Mouse (Mus musculus) retina, postnatal 1 day (tissue): Measurements from ENCODE around the gene Rbfox2.
"Not testable (repeated sequence)": the region's sequence is repeated elsewhere in the genome, so short reads cannot be mapped to it uniquely, and the experiment has no call there.

ENCODE experiments used
- DNase-seq: peaks from one replicate; pipeline ENCODE4 v3.0.0-alpha.2; 2012

Rbfox2 gene

DNA sequence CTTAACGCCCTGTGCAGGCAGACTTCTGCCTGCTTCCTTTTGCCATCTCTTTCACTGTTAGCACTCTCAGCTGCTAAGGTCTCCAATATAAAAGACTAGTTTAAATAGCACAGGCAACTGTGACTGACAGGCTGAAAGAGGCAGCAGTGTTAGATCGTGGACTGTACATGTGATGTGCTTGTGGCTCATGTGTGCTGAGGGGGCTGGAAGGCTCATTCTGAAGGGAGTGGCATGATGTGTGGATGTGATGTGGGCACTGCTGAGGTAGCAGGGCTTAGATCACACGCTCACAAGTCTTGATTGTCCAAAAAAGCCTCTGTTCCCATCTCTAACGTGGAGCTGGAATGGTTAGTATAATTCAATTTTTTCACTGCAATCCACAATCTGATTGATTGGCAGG is 215.4 kb downstream of the Rbfox2 start:
- DNase-seq = no peak

DNA sequence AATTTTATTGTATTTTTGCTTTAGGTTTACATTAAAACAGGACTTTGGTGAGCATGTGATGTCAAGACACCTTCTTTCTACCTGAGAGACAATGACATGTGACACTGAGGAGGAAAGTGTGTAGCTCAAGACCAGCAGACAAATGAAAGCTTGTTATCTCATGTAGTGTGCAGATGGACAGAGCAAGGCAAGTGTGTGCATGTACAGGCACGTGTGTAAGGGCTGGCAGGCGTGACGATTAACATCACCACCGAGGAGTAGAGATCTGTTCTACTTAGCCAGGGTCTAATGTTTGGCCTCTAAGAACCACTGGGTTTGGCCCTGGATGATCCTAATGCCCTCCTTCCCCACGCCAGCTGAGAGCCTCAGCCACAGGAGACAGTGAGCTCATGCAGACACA is 216.3 kb downstream of the Rbfox2 start:
- DNase-seq = no peak

DNA sequence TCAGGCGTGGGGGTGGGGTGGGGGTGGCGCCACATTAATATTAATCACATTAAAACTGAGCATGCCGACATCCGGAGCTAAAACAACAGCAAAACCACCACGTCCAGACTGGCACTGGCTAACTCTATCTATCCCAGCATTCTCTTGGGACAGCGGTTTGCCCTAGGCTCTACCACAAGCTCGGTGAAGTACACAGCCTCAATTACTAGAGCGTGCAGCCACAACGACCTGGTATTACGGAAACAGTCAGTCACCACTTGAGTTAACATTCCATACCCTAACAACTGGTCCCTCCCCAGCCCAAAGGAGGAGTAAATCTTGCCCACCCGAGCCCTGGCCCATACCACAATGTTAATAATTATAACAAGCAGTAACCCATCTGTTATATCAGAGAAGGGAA is 217.6 kb downstream of the Rbfox2 start:
- DNase-seq = peak; percentile 25

DNA sequence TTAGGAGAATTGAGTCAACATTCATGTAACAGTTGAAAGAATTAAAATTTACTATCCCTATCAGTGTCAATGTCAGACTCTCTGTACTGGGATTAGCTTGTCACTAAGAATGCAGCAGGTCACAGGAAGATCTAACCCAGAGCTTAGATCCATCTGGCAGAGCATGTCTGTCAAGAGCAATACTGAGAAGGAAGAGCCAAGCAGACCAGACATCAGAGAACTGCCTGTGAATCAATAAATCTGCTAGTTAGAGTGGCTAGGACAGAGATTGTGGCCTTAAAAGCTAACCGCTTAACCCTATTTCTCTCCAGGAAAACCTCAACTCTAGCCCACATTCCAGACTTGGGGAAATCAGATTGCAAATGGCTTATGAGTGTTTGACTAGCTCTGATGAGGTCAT is 220.3 kb downstream of the Rbfox2 start:
- DNase-seq = no peak

DNA sequence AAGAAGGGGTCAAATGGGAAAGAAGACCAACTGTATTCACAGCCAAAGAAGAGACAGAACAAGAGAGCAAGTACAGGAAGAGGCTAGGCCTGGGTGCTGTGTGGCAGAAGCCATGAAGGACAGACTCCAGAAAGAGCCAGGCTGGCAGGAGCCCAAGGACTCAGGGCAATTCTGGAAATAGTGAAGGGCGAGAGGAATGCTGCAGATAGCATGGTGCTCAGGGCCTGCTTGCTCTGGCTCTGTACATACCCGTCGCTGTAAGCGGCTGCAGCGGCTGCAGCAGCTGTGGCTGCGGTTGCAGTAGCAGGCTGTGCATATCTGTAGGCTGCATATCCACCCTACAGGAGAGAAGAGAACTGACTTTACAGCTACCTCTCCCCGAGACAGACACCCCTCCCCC is 221.0 kb downstream of the Rbfox2 start:
- no peak for DNase-seq

DNA sequence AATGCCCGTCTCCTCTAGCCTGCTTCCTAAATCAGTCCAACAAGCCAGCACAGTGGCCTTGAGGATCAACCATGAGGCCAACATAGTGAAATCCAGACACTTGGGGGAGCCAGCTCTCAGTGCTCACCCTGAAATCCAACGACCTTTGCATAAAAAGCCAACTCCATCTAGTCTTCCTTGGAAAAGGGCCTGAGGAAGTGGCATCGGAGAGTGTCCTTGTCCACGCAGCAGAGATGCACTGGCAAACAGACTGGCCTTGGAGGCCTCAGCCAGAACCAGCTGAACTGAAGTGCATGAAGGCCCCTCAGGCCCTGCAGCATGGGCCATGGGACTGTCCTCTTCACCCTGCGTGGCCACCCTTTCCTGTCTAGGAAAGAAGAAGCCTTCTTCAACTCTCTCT is 225.3 kb downstream of the Rbfox2 start:
- DNase-seq = no peak

DNA sequence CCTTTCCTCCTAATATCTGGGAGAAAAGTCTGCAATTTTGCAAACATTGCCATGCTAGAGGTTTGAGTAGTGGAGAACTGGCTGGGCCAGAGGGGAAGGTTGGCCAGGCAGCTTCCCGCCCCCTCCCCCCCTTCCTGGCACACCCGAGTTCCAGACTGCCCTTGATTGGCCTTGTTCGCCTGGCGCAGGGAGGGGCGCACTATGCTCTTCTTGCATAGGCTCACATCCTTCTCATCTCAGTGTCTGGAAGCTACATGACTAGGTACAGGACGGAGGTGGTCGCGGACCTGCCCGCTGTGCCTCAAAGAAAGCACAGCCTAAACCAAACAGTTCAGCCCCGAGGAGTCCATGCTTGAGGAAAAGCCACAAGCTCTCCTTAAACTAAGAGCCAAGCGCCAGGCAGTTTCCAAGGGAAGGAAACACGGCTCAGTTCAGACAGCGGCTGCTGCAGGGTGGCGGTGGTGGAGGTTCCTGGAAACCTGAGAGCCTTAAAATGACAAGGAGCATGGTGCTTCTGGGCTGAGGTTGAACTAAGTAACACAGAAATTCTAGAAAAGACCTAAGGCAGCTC is 226.0 kb downstream of the Rbfox2 start:
- DNase-seq = no peak

DNA sequence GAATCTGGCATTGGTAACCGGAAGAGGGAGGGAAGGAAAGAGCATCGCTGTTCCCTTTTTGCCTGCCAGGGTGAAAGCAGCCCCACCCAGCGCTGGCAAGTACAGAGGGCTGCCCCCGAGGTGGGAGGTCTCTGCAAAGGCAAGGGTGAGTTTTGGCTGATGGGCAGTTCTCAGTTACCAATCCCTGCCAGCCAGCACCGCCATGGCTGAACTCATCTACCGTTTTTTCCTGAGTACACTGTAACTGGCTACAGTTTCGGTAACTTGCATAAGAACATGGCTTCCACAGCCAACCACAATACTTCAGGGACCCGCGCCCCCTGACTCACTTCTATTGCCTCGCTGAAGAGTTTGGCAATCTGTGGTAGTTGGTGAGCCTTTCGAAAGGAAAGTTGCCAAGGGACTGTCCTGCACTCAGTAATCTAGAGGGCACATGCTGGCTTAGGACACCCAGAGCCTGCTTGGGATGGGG is 226.9 kb downstream of the Rbfox2 start:
- DNase-seq = no peak

DNA sequence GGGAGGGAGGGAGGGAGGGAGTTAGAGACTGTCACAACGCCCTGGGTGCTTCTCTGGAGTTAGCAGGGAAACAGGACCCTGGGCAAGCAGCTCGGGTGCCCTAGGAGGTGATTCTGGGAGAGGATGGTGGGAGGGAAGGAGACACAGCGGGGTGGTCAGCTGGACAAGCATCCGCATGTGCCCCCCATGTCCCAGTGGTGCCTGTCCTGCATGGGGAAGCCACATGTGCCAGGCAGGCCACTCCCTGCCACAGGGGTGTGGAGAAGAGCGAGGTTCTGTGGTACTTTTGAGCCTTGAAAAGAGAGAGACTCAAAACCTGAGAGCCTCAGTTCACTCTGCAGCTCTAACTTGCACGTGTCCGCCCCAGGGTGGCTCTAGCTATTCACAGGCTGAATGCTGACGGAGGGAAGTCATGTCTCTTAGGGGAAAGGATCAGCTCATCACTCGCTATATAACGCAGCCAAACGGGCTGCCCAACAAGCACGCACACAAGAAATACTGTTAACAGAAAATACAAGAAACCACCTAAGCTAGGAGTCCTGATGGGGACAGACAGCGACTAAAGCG is 227.5 kb downstream of the Rbfox2 start:
- DNase-seq = no peak

DNA sequence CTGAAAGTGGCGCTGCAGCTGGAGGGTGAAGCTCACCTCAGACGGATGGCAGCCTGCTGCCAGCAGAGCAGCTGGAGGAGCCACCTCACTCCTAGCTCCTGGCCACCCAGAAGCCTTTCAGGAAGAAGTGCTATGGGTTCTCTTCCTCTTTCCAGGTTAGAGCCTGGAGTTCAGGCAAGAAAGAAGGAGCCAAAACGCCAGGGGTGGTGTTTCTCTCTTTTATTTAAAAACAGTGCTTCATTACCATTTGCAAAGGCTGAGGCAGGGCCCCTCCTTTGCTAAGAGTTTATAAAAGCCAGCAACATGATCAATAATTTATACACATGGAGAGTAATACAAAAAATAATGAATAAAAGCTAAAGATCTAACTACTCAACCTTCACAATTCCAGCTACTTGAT is 228.0 kb downstream of the Rbfox2 start:
- no peak for DNase-seq

DNA sequence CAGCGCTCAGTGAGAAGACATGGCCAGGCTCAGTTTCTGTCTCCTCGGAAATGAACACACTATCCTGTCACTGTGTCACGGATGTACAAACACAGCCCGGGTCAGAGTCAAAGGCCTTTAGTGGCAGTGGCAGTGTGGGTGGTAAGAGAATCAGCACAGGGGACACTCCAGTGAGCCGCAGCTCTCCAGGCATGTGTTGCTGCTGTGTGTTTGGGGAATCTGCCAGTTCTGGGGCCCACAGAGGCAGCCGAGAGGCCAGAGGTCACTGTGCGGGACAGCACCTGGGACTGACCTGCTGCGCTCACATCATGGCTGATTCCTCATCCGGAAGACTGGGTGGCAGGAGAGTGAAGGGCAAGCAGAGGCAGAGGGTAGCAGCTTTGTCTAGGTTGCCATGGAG is 228.9 kb downstream of the Rbfox2 start:
- no peak for DNase-seq

DNA sequence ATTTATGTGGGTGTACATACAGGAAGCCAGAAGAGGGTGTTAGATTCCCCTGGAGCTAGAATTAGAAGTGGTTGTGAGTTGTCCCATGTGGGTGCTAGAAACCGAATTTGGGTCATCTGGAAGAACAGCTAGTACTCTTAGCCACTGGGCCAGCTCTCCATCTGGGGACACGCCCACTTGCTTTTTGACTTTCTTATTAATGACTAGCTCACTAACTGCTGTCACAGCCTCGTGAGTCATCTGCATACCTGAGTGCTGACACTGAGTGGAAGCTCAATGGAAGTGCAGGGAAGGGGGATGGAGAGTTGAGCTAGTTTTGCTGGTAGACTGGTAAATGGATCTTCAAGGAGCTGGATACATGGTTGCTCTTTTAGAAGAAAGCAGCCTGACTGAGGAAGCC is 230.3 kb downstream of the Rbfox2 start:
- DNase-seq = no peak

DNA sequence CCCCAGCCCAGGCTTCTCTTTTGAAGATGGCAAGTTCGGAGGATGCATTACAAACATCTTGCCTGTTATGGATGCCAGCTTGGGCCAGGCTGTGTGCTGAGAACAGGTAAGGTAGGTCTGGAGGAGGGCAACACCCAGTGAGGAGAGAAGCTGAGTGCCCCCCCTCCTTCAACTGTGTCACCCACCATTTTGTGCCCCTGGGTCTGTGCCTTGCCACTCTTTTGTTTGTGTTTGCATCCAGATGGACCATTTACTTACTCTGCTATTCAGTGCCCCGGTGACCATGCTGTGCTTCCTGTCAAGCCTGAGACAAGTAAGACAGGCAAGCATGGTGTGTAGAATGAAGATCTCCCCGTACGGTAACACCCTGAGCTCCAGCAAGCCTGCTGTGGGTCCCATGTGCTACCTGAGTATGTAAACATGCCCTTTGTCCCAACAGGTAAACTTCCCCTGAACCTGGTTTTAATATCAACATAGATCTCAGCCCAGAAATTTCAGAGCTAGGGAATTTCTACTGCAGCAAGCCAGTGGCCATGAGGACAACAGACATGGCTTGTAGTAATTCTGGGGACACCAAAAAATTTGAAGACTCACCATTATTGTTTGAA is 234.1 kb downstream of the Rbfox2 start:
- no peak for DNase-seq

DNA sequence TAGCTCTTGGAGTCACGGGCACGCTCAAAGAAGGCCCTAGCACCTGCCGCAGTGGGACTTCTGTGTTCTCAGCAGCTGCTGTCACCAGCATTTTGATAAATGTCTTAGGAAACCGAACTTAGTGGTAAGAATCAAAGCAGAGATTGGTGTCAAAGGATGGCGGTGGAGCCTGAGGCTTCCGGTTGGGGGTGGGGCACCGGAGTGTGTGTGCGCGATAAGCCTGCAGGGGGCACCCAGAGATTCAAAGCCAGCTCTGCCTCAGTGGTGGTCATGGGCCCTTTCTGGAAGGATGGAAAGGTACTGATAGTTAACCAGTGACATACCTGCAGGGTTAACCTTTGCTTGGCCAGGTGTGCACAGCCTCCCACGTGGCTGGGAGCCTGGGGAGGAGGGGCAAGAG is 235.3 kb downstream of the Rbfox2 start:
- peak; percentile 50 for DNase-seq

DNA sequence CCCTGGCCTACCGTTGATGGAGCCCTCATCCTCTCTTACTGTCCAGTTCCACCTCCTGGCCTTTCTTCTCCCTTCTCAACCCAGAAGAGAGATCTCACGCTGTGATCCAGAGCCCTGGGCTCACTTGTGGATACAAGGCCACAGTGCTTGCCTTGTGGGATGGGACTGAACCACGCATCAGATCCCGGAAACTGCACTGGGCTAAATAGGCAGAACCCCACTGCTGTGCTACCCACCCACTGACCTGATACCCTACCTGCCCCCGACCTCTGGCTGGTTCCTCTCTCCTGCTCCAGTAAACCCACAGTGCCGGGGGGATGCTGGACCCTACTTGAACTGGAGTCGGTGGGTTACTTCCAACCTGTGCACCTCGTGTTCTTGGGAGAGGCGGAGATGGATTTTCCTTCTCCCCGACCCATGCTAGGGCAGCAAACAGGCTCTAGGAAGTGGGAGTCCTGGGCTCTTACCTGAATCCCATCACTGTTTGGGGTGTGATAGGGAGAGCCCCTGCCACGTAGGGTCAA is 236.0 kb downstream of the Rbfox2 start:
- no peak for DNase-seq

DNA sequence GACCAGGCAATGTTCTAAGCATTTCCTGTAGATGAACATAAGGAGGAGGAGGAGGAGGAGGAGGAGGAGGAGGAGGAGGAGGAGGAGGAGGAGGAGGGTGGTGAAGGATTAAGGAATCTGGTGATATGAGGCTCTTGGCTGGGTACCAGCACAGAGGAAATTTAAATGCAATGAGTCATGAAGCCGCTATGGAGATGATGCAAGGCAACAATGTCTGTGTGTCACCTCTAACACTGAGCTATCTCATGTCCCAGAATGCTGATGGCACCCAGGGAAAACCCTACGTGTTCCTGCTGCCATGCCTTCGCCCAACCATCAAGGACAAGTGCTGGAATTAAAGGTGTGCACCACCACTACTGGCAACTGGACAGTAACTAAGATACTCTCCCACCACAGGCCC is 237.8 kb downstream of the Rbfox2 start:
- DNase-seq = no peak

DNA sequence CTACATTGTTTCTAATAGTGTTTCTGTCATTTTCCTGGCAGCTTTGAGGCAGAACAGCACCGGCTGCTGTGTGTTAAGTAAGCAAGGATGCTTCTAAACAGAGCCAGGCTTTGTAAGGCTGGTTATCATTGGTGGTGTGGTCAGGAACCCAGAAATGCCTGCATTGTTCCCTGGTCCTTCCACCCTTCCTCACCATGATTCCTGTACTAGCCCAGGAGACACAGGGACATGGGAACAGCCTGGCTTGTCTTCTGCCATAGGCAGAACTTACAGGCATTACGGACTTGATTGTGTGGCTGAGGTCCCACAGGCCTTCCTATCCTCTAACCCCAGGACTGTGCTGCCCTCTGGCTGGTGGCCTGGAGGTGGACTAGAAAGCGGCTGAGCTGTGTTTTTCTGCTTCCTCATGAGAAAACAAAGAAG is 238.4 kb downstream of the Rbfox2 start:
- DNase-seq = peak; percentile 14

DNA sequence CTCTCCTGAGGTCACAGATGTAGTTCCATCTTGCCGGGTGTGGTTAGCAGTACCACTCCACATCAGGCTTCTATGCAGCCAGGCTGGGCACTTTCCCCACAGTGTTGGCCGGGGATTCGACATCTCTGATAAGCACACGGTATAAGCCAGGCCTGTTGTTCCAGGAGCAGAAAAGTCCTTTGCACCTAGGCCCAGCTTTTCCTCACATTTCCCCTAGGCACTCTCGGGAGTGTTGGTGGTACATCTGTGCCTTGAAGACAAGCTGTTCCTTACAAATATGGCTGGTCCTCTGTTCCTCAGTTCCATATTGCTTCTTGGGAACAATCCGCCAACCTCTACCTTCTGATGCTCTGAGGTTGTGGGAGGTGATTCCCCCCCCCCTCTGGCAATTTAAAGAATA is 240.6 kb downstream of the Rbfox2 start:
- no peak for DNase-seq

DNA sequence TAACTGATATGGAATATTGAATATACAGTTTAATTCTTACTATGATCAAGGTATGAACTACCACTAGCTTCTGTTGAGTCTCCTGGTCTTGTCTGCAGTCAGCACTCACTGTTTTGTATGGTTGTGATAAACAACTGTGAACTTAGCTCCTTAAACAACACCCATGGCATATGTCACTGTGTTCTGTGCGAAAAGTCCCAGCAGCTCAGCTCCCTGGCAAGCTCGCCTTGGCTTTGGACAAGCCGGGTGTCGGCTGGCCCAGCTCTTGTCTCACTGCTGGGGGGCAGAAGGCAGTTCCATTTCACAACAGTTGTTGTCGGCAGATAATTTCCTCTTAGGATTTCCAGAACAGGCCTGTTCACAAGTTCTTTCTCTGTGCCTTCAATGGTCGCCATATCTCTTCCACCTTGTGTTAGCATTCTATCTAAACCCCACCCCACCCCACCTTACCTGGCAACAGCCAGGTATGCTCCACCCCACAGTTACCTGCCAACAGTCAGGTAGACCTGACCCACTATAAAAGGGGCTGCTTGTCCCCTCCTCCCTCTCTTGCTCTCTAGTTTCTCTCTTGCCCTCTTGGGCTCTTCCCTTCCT is 241.4 kb downstream of the Rbfox2 start:
- DNase-seq = no peak

DNA sequence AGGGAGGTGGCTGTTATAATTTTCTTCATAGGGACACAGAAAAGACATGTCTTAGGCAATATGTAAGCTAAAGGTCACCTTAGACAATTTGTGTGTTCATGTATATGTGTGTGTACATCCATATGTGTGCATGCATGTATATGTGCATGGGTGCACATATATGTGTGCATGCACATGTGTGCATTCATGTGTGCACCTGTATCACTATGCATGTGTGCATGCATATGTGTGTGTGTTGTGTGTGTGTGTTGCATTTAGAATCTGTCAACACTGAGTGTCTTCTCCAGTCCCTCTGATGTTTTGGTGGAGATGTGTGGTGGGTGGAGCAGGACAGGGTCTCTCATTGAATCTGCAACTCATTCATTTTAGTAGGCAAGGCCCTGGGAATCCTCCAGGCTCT is 244.1 kb downstream of the Rbfox2 start:
- no peak for DNase-seq

DNA sequence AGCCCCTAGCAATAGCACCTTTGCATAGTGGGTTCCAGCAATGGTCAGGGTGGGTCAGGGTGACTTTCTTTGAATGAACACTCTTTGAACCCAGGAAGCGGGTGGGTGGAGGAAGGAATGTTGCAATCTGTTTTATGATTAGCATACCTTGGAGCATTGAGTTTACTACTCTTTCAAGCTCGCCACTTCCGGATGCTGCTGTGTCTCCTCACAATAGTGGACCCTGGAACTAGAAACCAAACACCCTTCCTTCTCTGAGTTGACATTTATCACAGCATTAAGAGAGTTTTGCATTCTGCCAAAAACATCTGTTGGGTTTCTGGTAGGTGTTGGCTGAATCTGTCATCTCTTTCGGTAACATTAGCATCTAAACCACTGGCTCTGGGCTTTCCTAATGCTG is 247.4 kb downstream of the Rbfox2 start:
- not testable (repeated sequence) for DNase-seq

DNA sequence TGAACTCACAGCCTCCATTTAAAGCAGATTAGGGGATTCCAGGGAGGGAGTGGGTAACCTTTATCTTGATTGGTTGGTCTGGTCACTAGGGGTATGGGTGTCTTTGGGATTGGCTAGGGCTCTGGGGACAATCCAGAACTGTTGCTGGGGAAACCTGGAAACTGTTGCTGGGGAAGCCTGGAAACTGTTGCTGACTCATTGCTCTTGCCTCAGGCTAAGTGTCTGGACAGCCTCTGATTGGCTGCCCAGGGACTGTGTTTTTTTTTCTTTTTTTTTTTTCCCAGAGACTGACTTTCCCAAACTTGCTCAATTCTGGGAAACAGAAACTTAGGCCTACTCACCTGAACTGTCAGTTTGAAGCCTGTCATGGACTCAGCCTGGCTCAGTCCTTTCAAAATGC is 248.2 kb downstream of the Rbfox2 start:
- DNase-seq = no peak

DNA sequence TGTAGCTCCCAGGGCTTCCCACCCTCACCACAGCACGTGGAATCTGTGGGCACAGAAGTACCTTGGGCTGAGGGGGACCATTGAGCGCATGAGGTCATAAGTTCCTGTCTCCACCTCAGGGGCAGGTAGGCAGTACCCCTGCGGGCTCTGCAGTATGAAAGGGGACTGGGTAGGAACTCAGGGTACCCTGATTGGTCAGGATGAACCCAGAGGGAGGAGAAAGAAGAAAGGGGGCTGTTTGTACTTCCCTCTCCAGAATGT is 250.1 kb downstream of the Rbfox2 start:
- no peak for DNase-seq

DNA sequence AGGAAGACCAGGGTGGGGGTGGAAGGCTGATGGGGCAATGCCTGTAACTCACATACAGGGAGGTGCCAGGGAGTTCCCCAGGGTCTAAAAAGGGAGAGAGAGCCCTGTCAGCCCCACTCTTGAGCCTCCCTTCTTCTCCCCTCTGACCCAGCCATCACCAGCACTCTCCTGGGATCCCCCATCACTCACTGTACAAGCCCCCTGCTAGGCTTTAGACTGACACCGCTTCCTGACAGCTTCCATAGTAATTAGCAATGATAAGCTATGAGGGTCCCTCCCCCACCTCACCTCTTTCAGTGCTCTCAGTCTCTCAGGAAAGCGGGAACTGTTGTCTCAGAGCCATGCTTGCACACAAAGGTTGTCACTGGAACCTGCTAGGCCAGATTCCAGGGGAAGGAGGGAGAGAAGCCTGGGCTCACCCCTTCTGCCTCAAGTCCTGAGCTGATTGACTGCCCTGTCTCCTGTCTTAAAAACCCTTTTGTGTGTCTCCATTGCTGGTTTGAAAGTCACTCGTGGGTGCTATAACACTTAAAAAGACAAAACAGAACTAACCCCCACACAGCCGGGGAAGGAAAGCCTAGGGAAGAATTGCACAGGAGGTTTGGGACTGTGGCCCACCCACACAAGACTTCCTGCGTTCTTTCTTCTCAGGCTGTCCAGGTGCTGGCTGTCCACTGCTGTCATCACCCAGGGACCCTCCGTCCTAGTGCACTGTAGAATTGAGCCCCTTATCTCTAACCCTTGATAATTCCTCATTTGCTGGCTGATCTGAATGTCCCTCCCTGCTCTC is 250.6 kb downstream of the Rbfox2 start:
- no peak for DNase-seq
